Mouse (Mus musculus) right cerebral cortex, postnatal 36 days (tissue): ENCODE measurements around the gene Pde11a.

ENCODE experiments used
- DNase-seq, 2 experiments: peaks; one replicate each; pipeline ENCODE4 v3.0.0; 2022; ENCODE audit warnings: low spot score in 2 of 2, mixed read lengths in 1 of 2

Pde11a gene

GRCm38 (mm10) chr2:76057555-76057954, 281.0 kb downstream of the Pde11a start:
- no peak for DNase-seq

- DNase-seq = no peak
Observed at GRCm38 (mm10) chr2:76053748-76054331, 284.7 kb downstream of the Pde11a start.

GRCm38 (mm10) chr2:76052897-76053505, 285.6 kb downstream of the Pde11a start:
- DNase-seq = no peak

GRCm38 (mm10) chr2:76051385-76051784, 287.2 kb downstream of the Pde11a start:
- no peak for DNase-seq

- no peak for DNase-seq
Observed at GRCm38 (mm10) chr2:76050911-76051310, 287.7 kb downstream of the Pde11a start.

- no peak for DNase-seq
Observed at GRCm38 (mm10) chr2:76050092-76050491, 288.5 kb downstream of the Pde11a start.

- no peak for DNase-seq
Observed at GRCm38 (mm10) chr2:76049529-76049928, 289.0 kb downstream of the Pde11a start.

- DNase-seq = no peak
Observed at GRCm38 (mm10) chr2:76047740-76048139, 290.8 kb downstream of the Pde11a start.

- no peak for DNase-seq
Observed at GRCm38 (mm10) chr2:76042210-76042609, 296.4 kb downstream of the Pde11a start.

- no peak for DNase-seq
Observed at GRCm38 (mm10) chr2:76040116-76040515, 298.5 kb downstream of the Pde11a start.

GRCm38 (mm10) chr2:76030080-76030479, 308.5 kb downstream of the Pde11a start:
- peak; percentile 79 for DNase-seq

- peak; percentile 5 to 7 for DNase-seq
Observed at GRCm38 (mm10) chr2:76029081-76029901, 309.3 kb downstream of the Pde11a start.

- no peak for DNase-seq
Observed at GRCm38 (mm10) chr2:76016890-76017289, 321.7 kb downstream of the Pde11a start.

GRCm38 (mm10) chr2:76016136-76016535, 322.4 kb downstream of the Pde11a start:
- DNase-seq = no peak

GRCm38 (mm10) chr2:76015460-76015859, 323.1 kb downstream of the Pde11a start:
- DNase-seq = no peak

- DNase-seq = no peak
Observed at GRCm38 (mm10) chr2:76014659-76015058, 323.9 kb downstream of the Pde11a start.

- DNase-seq = no peak
Observed at GRCm38 (mm10) chr2:76006194-76006593, 332.4 kb downstream of the Pde11a start.

- DNase-seq = no peak
Observed at GRCm38 (mm10) chr2:76002899-76003298, 335.7 kb downstream of the Pde11a start.

GRCm38 (mm10) chr2:76001392-76001791, 337.2 kb downstream of the Pde11a start:
- no peak for DNase-seq

GRCm38 (mm10) chr2:75999636-76000035, 338.9 kb downstream of the Pde11a start:
- DNase-seq = no peak

- no peak for DNase-seq
Observed at GRCm38 (mm10) chr2:75998692-75999091, 339.9 kb downstream of the Pde11a start.

- DNase-seq = no peak
Observed at GRCm38 (mm10) chr2:75997726-75998125, 340.8 kb downstream of the Pde11a start.

- DNase-seq = no peak
Observed at GRCm38 (mm10) chr2:75994841-75995240, 343.7 kb downstream of the Pde11a start.
